Mouse (Mus musculus): ENCODE results near the gene Acsm4. TPM values are rescaled to one million over a fixed set of nuclear protein-coding genes. Genes with fewer than 3 reads are reported as not detected.
"Not testable (repeated sequence)": the region's sequence is repeated elsewhere in the genome, so short reads cannot be mapped to it uniquely, and the experiment has no call there.

The Acsm4 gene
- not detected for total RNA-seq (2021)

- no peak for DNase-seq
Observed at GRCm38 (mm10) chr7:119689726-119690125, at the start of gene Acsm4. TSS of gene Acsm4 (plus strand) at chr7:119690026.

GRCm38 (mm10) chr7:119642307-119642706 is 47.5 kb upstream of the Acsm4 start:
- DNase-seq: no peak

GRCm38 (mm10) chr7:119667893-119668292 is 21.9 kb upstream of the Acsm4 start:
- no peak for DNase-seq

GRCm38 (mm10) chr7:119670395-119670794 is 19.4 kb upstream of the Acsm4 start:
- DNase-seq: no peak

- no peak for DNase-seq
Observed at GRCm38 (mm10) chr7:119670925-119671324, 18.9 kb upstream of the Acsm4 start.

GRCm38 (mm10) chr7:119673465-119673864 is 16.4 kb upstream of the Acsm4 start:
- DNase-seq: peak; percentile 10 to 16

- DNase-seq: no peak
Observed at GRCm38 (mm10) chr7:119680107-119680506, 9.7 kb upstream of the Acsm4 start.

GRCm38 (mm10) chr7:119682699-119683098 is 7.1 kb upstream of the Acsm4 start:
- DNase-seq: no peak

GRCm38 (mm10) chr7:119692302-119692701 is 2.5 kb downstream of the Acsm4 start:
- DNase-seq: no peak

- no peak for DNase-seq
Observed at GRCm38 (mm10) chr7:119694926-119695325, 5.1 kb downstream of the Acsm4 start.

- no peak for DNase-seq
Observed at GRCm38 (mm10) chr7:119714111-119714510, 24.3 kb downstream of the Acsm4 start.

GRCm38 (mm10) chr7:119720253-119720946 is 30.6 kb downstream of the Acsm4 start, which contains the start of gene Thumpd1:
TSS of gene Thumpd1 (minus strand) at chr7:119720798.
- peak; percentile 92 to 93 for DNase-seq

GRCm38 (mm10) chr7:119720947-119721310 is 31.1 kb downstream of the Acsm4 start:
- DNase-seq: no peak

GRCm38 (mm10) chr7:119727621-119728020 is 37.8 kb downstream of the Acsm4 start:
- no peak for DNase-seq

GRCm38 (mm10) chr7:119731262-119731661 is 41.4 kb downstream of the Acsm4 start:
- DNase-seq: not testable (repeated sequence)

- DNase-seq: no peak
Observed at GRCm38 (mm10) chr7:119738877-119739276, 49.1 kb downstream of the Acsm4 start.

GRCm38 (mm10) chr7:119739798-119740468 is 50.1 kb downstream of the Acsm4 start:
- DNase-seq: not testable (repeated sequence)

GRCm38 (mm10) chr7:119744321-119744720 is 54.5 kb downstream of the Acsm4 start:
- DNase-seq: no peak

- no peak for DNase-seq
Observed at GRCm38 (mm10) chr7:119745869-119746268, 56.0 kb downstream of the Acsm4 start.

GRCm38 (mm10) chr7:119748761-119749160 is 58.9 kb downstream of the Acsm4 start:
- DNase-seq: no peak

- no peak for DNase-seq
Observed at GRCm38 (mm10) chr7:119749942-119750341, 60.1 kb downstream of the Acsm4 start.

GRCm38 (mm10) chr7:119753696-119754095 is 63.9 kb downstream of the Acsm4 start:
- no peak for DNase-seq

GRCm38 (mm10) chr7:119760527-119760951 is 70.7 kb downstream of the Acsm4 start, which contains the start of gene Acsm3:
TSS of gene Acsm3 (plus strand) at chr7:119760923.
- no peak for DNase-seq

- no peak for DNase-seq
Observed at GRCm38 (mm10) chr7:119762166-119762697, 72.4 kb downstream of the Acsm4 start.

All from layer of hippocampus, postnatal 36 days (tissue).